Mouse (Mus musculus): Measurements from ENCODE around the gene Hps6.

The Hps6 gene

DNA sequence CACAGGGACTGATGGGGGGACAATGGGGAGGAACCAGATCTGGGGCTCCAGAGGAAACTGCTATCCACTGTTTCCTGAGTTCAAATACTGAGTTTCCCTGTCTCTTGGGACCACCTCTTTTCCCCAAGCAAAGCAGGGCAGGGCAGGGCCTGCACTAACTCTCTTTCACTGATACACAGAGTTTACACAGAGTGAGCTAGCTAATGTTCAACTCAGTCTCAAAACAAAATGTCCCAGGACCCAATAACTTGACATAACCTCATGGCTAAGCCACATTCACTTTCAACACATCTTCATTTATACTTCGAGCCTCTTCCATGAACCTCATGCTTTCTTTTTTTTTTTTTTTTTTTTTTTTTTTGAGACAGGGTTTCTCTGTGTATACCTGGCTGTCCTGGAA lies 26.3 kb downstream of the Hps6 start:
- DNase-seq (ENCODE audit: low read depth, low spot score): no peak

DNA sequence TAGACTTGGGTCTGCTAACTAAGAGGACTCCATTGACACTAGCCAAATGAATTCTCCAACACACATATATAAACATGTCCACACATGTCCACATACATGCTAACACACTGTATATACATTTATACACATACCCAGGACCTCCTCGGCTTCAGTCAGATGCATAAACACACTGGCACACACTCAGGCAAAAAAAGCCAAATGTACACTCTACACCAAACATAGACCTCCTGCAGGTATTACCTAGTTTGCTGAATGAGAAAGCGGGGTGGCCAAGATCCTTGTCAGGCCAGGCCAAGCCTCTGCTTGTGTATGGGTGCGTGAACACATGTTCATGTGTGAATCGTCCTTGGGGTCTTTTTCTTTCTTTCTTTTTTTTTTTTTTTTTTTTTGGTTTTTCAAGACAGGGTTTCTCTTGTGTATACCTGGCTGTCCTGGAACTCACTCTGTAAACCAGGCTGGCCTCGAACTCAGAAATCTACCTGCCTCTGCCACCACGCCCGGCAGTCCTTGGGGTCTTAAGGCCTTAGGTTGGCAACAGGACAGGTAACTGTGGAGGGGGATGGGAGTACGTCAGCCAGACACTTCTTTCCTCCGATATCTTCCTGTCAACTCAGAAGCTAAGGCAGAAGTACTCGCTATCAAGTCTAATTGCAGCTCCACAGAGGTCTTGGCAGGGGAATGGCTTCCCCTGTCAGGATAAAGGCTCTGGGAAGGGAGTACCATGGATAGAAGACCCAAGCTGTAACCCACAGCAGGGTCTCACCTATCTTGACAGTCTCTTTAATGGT lies 27.1 kb downstream of the Hps6 start:
- DNase-seq (ENCODE audit: low read depth, low spot score): no peak

DNA sequence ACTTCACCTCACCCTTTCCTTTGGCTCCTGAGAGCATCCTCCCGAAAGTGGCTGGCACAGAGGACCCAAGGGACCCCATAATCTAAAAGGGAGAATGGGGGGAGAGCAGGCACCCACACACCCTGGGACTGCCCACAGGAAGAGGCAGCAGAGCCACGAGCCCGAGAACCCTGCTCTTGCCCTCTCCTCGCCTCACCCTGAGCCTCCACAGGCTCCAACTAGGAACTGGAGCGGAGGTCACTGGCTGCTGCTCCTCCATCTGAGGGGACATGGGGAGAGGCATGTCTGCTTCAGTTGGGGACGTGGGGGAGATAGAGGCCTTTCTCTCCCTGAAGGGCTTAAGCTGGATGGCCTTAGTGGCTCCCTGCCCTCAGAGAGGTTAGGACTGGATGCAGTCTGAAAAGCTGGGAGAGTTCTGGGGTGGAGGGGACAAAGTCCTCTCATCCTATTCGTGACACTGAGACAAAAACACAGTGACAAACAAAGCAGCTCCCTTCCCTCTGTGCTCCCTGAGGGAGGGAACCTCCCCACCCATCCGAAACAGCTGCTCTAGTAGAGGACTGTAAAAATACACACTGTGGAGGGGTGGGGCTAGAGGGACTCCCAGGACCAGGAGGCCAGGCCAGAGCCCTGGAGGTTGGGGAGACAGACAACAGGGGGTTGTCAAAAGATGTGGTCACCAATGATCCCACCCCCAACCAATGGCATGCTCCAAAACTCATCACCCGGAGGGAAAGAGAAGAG lies 28.6 kb downstream of the Hps6 start:
- DNase-seq (ENCODE audit: low read depth, low spot score): no peak

DNA sequence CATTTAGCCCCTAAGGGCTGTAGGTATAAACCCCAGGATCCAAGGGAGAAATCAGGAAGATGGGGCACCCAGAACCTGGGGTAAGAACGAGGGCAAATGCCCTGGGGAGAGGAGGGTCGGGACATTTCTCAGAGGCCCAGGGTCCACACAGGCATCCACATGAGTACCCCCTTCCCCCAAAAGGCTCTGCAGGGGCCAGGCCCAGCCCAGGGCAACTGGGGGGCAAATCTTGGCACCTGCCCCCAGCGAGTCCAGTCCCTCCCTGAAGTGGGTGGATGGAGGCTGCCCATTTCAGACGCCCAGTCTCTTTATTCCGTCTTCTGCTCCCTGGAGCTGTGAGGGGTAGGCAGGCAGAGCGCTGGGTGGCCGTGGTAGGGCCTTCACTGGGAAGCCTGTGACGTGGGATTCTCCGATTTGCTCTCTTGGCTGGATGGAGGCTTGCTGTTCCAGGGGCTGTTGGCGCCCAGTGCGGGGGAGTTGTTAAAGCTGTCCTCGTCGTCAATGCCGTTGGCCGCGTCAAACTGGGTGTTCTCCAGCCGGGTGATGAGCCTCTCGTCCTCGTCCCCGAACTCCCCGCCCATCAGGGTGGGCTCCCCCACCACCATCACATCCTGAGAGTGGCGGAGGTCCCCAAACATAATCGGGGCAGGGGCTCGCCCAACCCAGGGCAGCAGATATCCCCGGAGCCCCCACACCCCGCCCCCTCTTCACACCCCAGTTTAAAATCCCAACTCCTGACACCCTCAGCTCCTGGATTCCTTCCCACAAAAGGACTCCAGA lies 29.6 kb downstream of the Hps6 start:
- no peak for DNase-seq (ENCODE audit: low read depth, low spot score)

DNA sequence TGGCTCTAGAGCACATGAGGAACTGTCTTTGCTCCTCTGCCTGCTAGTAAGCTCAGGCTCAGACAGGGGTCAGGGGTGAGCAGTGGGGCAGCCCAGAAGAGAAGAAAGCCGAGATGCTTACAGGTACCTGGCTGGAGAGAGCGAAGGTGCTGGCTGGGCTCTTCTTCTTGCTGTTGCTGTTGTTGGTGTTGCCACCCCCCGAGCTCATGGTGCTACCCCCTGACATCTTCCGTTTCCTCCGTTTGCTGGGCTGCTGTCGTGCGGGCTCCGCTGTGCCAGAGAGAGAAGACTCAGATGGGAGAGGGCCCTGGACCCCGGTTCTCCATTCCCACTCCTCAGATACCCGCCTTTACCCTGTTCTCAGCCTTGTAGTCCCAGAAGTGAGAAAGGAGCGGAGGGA lies 30.6 kb downstream of the Hps6 start:
- DNase-seq (ENCODE audit: low read depth, low spot score): no peak

DNA sequence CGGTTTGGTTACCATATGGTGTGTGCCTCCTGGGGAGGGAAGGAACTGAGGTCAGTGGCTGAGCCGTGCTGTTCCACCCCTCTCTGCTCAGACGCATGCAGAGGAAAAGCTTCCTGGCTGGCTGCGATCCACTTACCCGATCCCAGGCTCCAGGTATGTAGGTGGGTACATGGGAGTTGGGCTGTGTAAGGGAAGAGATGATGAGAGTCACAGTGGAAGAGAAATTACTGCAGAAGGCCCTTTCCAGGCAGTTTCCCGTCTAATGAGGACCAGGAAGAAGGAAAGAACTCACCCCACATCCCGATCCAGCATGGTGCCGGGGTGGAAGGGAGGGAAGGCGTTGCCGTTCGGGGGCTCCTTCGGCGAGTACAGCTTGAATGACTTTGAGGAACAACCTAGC lies 32.7 kb downstream of the Hps6 start:
- no peak for DNase-seq (ENCODE audit: low read depth, low spot score)

DNA sequence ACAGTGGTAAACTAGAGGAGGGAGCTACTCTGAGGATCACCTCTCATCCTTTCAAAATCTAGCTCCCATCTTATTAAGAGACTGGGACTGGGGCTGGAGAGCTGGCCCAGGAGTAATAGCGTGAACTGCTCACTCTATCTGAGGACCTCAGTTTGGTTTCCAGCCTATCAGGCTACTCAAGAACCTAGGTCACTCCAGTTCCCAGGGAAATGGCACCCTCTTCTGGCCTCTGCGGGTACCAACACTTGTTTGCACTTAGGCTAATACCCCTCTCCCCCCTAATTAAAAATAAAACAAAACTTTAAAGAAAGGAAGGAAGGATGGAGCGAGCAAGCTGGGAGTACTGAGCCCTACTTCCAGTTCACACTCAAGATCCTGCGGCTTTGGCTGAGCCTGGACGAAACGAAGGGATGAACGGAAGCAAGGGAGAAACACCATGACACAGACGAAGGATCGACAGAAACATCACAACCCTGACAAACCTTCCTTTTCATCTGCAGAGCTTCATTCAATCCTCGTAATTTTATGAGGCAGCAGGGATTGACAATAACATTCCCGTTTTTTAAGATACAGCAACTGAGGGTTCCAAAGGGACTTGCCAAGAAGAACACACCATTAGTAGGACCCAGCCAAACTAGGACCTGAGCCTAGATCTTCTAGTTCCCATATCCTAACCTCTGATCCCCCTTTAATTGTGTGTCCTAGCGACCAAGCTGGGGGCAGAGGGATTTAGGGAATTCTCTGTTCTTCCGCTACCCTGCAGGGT lies 33.4 kb downstream of the Hps6 start:
- DNase-seq (ENCODE audit: low read depth, low spot score): peak; percentile 79

DNA sequence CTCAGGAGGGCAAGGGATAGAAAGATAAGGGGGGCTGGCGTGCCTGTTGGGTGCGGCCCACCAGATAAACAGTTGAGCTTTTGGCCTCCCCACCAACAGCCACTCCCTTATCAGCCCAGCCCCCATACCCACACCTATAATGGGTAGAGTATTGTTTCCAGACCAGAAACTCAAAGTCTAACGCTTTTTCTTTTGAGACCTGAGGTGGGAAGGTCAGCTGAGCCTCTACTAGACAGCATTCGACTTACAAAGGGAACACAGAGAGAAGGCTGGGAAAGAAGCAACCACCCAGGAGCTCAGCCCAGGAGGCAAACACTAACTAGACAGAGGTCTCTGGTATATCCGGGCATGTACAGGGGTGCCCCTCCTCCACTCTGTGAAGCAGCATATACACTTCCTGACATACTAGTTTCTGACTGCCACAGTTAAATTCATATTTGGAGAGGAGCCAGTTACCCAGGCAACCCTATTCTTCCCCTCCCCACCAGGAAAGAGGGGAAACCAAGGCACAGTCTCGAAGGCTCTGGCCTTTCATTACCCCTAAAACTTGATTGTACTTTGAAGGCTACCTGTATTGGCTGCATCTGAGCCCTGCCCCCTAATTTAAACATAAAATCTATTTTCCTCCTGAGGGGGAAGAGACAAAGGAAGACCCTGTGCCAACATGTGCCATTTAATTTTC lies 34.1 kb downstream of the Hps6 start:
- DNase-seq (ENCODE audit: low read depth, low spot score): peak; percentile 95

DNA sequence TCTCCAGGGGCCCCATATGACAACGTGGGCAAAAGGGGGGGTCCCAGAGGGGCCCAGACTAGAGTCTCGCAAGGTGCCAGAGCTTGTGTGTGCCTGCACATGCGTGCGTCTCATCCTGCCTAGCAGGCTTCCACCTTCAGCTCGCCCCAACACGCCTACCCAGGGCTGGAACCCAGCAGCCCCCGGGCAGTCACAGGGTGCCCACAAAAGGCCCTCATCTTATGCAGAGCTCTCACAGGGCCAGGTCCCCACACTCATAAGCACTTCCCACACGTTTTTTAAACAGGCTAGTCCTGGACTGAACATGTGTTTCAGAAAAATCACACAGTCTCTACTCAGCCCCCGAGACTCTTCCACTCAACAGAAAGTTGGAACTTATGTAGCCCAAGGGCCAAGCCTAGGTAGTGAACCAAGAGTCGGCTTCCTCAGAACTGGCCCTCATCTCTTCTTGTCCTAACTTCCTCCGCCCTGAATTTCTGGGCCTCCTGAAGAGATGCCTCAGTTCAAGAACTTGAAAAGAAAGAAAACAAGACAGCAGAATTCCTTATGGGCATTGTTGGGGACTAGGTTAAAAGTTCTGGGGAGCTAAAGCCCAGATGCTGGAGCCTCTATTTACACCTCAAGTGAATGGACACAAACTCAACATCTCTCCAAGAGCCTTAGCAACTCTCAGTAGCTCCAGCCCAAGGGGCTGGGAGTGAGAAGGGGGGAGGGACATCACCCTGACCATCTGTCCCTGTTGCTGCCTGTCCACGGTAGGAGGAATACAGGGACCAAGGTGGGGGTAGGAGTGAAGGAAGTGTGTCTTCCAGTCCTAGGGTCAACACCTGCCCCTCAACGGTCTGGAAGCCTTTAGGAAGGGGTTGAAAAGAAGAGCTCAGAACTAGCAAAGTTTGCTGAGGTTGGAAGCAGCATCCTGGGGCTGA lies 34.9 kb downstream of the Hps6 start:
- no peak for DNase-seq (ENCODE audit: low read depth, low spot score)

DNA sequence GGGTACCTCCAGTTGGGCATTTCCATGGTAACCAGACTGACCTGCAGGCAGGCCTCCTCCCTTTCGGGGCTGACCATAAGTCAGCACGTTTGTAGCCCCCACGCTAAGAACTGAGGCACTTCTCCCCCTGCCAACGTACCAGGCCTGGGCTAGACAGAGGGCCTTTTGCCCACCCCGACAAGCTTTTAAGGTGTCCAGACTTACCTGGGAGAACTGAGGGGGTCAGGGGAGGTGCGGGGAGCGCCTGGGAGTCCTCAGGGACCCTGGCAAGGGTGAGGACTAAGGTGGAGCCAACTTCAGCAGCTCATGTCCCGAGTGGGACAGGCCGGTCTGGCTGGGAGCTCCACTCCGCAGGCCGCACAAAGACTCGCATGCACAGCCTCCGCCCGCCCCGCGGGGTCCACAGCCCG lies 35.5 kb downstream of the Hps6 start:
- no peak for DNase-seq (ENCODE audit: low read depth, low spot score)

DNA sequence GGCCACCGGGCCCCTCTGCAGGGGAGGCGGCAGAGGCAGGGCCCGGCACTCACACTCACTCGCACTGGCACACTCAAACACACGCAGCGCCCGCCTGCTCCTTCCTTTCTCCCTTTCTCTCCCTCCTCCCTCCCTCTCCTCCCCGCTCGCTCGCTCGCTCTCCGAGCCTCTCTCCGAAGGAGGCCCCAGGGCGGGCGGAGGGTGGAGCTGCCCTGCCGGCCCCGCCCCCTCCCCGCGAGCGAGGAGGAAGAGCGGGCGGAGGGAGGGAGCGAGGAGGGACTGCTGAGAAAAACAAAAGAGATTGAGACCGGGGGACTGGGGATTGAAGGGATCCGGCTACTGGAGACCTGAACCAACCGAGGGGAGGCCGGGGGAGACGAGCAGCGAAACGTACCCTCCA lies 36.2 kb downstream of the Hps6 start:
- peak; percentile 90 for DNase-seq (ENCODE audit: low read depth, low spot score)

DNA sequence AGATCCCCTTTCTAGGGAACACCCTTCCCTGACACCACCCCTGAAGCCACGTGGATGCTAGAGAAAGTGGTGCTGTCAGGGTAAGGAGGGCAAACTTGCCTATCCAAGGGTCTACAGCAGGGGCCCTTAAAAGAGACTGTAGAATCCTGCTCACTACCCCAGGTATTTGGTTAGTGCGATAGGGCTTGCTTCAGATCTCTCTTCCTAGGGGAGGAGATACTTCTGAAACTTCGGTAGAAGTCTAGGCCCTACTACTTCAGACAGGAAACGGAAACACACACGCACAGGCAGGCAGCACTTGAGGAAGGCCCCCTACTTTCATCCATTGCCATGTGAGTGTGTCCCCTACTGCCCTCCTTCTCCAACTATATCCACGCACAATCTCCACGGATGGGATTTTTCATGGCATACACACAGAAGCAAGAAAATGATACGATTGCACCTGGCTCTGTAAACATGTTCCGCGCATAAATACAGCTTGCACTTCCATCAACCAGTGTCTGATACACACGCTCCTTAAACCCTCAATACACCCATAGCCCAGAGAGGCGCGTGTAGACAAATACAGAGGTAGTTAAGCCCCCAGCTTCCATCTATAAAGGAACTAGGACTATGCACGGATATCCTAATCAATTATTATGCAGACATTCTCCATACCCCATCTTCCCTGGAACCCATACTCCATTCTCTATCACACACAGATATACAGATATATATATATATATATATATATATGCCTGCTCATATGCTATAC lies 37.0 kb downstream of the Hps6 start:
- no peak for DNase-seq (ENCODE audit: low read depth, low spot score)

DNA sequence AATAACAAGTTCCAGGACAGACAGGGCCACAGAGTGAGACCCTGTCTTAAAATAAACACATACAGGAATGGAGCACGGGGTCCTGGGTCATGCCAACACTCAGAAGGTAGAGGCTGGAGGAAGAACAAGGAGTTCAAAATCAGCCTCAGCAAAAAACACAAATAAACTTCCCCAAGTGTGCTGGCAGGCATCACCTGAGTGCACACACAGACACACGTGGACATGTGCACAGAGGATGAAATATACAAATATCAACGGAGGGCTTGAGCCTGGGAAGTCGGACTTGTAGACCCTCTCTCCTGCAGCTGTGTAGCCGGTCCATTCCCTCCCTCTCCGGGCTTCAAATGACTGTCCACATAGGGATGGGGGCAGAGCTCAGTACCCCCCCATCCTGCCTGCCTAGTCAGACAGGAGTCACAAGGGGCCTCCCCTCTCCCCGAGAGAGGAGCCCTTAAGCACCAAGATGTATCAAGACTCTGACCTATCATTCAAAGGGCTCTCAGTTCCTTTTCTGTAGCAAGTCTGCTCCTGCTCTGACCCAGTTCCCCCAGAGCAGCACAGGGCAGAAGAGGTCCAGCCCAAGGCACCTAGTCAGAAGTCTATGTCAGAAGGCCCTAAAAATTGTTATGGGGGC lies 38.1 kb downstream of the Hps6 start:
- no peak for DNase-seq (ENCODE audit: low read depth, low spot score)

DNA sequence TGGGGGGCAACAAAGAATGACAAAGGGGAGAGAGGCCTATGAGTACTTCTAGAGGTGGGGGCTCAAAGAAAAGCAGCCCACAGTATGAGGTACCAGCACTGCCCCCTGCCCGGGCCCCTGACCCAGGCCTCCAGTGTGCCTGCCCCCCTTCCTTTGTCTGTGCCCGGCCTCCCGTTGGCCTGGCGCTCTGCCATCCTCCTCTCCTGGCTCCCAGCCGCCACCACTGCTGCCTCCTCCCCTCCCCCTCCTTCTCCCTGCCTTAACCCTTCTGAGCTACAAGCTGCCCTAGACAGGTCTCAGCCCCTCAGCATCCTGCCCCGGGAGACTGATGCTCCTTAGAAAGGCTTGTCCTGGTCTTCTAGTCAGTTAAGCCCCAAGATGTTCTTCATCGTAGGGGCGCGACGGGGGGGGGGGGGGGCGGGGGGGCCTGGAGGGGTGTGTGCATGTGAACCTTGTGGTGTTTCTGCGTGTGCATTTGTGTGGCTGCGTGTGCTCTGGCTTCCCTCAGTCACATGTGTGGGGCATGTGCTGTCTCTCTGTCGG lies 38.7 kb downstream of the Hps6 start:
- peak; percentile 73 for DNase-seq (ENCODE audit: low read depth, low spot score)

DNA sequence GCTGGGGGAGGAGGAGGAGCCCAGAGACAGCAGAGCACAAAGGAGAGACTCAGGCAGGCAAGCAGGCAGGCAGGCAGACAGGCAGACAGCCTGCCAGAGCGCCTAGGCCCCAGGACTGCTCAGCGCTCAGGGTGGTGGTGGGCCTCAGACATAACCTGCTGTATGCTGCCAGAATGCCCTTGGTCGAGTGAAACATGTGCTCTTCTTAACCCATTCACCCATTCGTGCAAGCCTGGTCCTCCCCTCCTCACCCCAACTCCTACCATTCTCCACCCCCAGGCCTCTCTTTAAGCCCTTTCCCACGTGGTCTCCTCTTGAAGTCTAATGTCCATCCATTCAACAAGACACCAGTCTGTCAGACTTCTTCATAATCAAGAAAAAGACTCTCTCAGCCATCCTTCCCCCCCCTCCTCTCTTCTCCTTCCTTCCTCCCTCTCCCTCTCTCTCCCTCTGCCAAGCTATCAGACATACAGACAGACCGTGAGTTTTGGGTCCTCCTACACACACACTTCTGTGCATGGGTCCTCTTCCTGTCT lies 39.2 kb downstream of the Hps6 start:
- DNase-seq (ENCODE audit: low read depth, low spot score): peak; percentile 72

DNA sequence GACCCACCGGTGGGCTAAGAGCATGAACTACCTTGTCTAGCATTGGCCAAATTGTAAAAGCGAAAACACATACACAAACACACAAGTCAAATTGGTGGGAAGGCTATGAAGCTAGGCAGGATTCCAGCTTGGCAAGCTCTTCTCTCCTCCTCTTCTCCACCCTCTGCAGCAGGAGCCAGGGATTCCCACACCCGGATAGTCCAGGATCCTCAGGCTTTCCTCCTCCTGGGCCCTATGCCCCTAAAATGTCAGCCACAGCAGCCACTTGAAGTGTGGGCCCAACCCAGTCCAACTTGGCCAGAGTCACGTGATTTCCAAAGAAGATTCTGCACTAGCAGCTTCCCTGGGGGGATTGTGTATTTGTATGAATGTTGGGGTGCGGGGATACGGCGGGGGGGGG lies 40.1 kb downstream of the Hps6 start:
- DNase-seq (ENCODE audit: low read depth, low spot score): no peak

DNA sequence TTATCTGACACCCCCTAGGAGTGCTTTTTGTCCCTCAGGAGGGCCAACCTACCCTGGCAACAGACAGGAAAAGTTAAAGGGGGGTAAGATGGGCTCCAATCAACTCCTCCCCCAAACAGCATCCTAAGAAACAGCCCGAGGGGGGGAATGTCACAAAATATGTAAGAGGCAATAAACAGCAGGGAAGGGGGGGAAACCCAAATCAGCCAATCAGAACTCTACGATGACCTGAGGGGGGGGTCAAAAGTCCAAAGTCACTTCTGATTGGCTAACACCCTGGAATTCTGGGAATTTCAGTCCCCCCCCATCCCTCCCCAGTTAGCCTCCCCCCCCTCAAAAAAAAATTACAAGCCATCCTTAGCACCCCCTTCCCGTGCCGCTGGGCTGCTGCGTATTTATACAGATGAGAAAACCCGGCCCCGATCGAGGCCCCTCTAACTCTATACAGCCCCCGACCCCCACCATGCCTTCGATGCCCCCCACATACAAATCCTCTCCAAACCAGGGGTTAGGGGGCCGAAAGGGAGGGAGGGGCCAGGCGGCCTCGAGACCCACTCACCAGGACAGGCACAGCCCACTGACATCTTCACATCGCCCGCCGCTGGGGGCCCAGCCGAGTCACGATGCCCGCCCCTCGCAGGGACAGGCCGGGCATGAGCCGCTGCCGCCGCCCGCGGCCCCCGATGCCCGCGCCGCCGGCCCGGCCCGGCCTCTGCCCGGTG lies 41.1 kb downstream of the Hps6 start, which contains the start of gene Pprc1:
Gene Pprc1 (plus strand): TSS at position 616 of the 722 bp plus-strand sequence.
- DNase-seq (ENCODE audit: low read depth, low spot score): no peak

Data from ES-CJ7 (cell line).